Mouse (Mus musculus) MEL (cell line): Measurements from ENCODE around the gene Uqcc1.

Experiments used
- CHD2 ChIP-seq: IDR thresholded peaks from 2 replicates; pipeline ENCODE4 v1.6.1; 2011; ENCODE audit warnings: low read length, improper control_type of control experiment
- CTCF ChIP-seq, 3 experiments: IDR thresholded peaks in 2 of 3; conservative IDR thresholded peaks in 1 of 3; 2 replicates each; pipeline ENCODE4 v1.5.1; 2011 to 2012; ENCODE audit warnings: low read length in 3 of 3, low read depth in 2 of 3, mild to moderate bottlenecking in 2 of 3, improper control_type of control experiment in 1 of 3, inconsistent platforms in 1 of 3, mixed read lengths in 1 of 3, moderate library complexity in 1 of 3; ENCODE audit not compliant: control insufficient read depth in 1 of 3, insufficient read depth in 1 of 3, poor library complexity in 1 of 3, severe bottlenecking in 1 of 3
- EP300 ChIP-seq, 2 experiments: IDR thresholded peaks; 2 replicates each; pipeline ENCODE4 v1.6.1; 2011; ENCODE audit warnings: improper control_type of control experiment in 2 of 2, low read length in 2 of 2, low read depth in 1 of 2, mild to moderate bottlenecking in 1 of 2
- JUND ChIP-seq: IDR thresholded peaks from 2 replicates; pipeline ENCODE4 v1.6.1; 2011; ENCODE audit warnings: low read depth, mild to moderate bottlenecking, improper control_type of control experiment, low read length
- POLR2A ChIP-seq, 2 experiments: IDR thresholded peaks; 2 replicates each; pipeline ENCODE4 v1.6.1; 2011 to 2012; ENCODE audit warnings: low read length in 2 of 2, mild to moderate bottlenecking in 2 of 2, control low read depth in 1 of 2, improper control_type of control experiment in 1 of 2, low read depth in 1 of 2, moderate library complexity in 1 of 2; ENCODE audit not compliant: control insufficient read depth in 1 of 2, insufficient read depth in 1 of 2, poor library complexity in 1 of 2
- TAL1 ChIP-seq: IDR thresholded peaks from 2 replicates; pipeline ENCODE4 v1.6.1; 2012; ENCODE audit warnings: mild to moderate bottlenecking, inconsistent platforms, low read length, moderate library complexity, mixed read lengths

DNA sequence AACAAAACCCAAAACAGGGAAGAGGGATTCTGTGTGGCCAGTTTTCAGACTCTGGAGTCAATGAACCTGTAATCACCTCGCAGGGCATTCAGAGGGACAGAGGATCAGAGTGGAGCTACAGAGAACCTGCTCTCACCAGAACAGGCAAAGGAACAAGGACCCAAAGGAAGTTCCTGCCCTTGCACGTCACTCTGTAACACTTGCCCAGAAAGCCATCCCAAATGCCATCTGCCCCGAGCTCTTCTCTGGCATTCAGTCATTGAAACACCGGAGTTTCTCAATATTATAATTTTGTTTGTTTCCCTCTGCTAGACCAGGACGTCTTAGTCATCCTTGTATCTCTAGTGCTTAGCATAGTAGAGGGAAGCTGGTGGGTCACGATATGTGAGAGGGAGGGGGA, 56.5 kb downstream of the Uqcc1 start:
- TF ChIP-seq POLR2A (IDR thresholded peaks at IDR 0.05; ENCODE audit: control insufficient read depth in 1 of 2, insufficient read depth in 1 of 2, low read depth in 1 of 2, low read length in 2 of 2, poor library complexity in 1 of 2) (no peak), CTCF (IDR thresholded peaks at IDR 0.05 in 2 of 3, conservative IDR thresholded peaks at IDR 0.05 in 1 of 3; ENCODE audit: control insufficient read depth in 1 of 3, insufficient read depth in 1 of 3, low read depth in 2 of 3, low read length in 3 of 3, poor library complexity in 1 of 3, severe bottlenecking in 1 of 3) (no peak), CHD2 (no peak), EP300 (IDR thresholded peaks at IDR 0.05; ENCODE audit: low read depth in 1 of 2, low read length in 2 of 2) (no peak), JUND (no peak), TAL1 (no peak)
